Mouse (Mus musculus) myocyte (in vitro differentiated cells): Measurements from ENCODE around the gene Ssh1. TPM values are rescaled to one million over a fixed set of nuclear protein-coding genes. Genes with fewer than 3 reads are reported as not detected.

ENCODE experiments used
- H3K27me3 ChIP-seq: one replicate; pipeline ENCODE4 v1.6.1; 2011; ENCODE audit not compliant: control insufficient read depth, insufficient read depth, insufficient read length
- H3K36me3 ChIP-seq: one replicate; pipeline ENCODE4 v1.6.1; 2011; ENCODE audit not compliant: control insufficient read depth, insufficient read depth
- H3K4me2 ChIP-seq: one replicate; pipeline ENCODE4 v1.6.1; 2011; ENCODE audit warnings: low read depth, control low read depth
- H3K4me3 ChIP-seq: one replicate; pipeline ENCODE4 v1.5.1; 2011; ENCODE audit warnings: mild to moderate bottlenecking, control low read depth, moderate library complexity
- H3K79me2 ChIP-seq: one replicate; pipeline ENCODE4 v1.6.1; 2011; ENCODE audit not compliant: control insufficient read depth, insufficient read depth
- H3ac ChIP-seq: one replicate; pipeline ENCODE4 v1.6.1; 2011; ENCODE audit not compliant: control insufficient read depth, insufficient read length
- CEBPB ChIP-seq: IDR thresholded peaks from 2 replicates; pipeline ENCODE4 v1.6.1; 2011; ENCODE audit warnings: mild to moderate bottlenecking, moderate library complexity; ENCODE audit not compliant: poor library complexity, insufficient read depth, severe bottlenecking
- E2F4 ChIP-seq: IDR thresholded peaks from one replicate; pipeline ENCODE4 v1.6.1; 2011; ENCODE audit warnings: mild to moderate bottlenecking, control low read depth, moderate library complexity; ENCODE audit not compliant: insufficient read depth
- MAX ChIP-seq: IDR thresholded peaks from one replicate; pipeline ENCODE4 v1.6.1; 2011; ENCODE audit warnings: low read depth, mild to moderate bottlenecking, control low read depth
- MYOD1 ChIP-seq, 3 experiments: IDR thresholded peaks; one replicate each; pipeline ENCODE4 v1.6.1; 2011; ENCODE audit warnings: control low read depth in 2 of 3, low read depth in 2 of 3, mild to moderate bottlenecking in 2 of 3, moderate library complexity in 1 of 3; ENCODE audit not compliant: insufficient read length in 2 of 3, control insufficient read depth in 1 of 3
- MYOG ChIP-seq, 3 experiments: IDR thresholded peaks; one replicate each; pipeline ENCODE4 v1.6.1; 2011; ENCODE audit warnings: control low read depth in 2 of 3, low read depth in 2 of 3, mild to moderate bottlenecking in 2 of 3; ENCODE audit not compliant: insufficient read length in 2 of 3, control insufficient read depth in 1 of 3, insufficient read depth in 1 of 3
- POLR2A ChIP-seq: IDR thresholded peaks from one replicate; pipeline ENCODE4 v1.6.1; 2011; ENCODE audit warnings: low read depth, mild to moderate bottlenecking, control low read depth, moderate library complexity; ENCODE audit not compliant: insufficient read length
- POLR2AphosphoS2 ChIP-seq: IDR thresholded peaks from one replicate; pipeline ENCODE4 v1.6.1; 2011; ENCODE audit warnings: low read depth, control low read depth; ENCODE audit not compliant: insufficient read length
- REST ChIP-seq: IDR thresholded peaks from one replicate; pipeline ENCODE4 v1.6.1; 2011; ENCODE audit warnings: mild to moderate bottlenecking, control low read depth, moderate library complexity; ENCODE audit not compliant: insufficient read depth, insufficient read length
- SRF ChIP-seq: IDR thresholded peaks from one replicate; pipeline ENCODE4 v1.6.1; 2011; ENCODE audit warnings: low read depth; ENCODE audit not compliant: control insufficient read depth, insufficient read length
- TCF12 ChIP-seq: IDR thresholded peaks from one replicate; pipeline ENCODE4 v1.6.1; 2011; ENCODE audit warnings: mild to moderate bottlenecking, control low read depth; ENCODE audit not compliant: poor library complexity, insufficient read depth, severe bottlenecking
- TCF3 ChIP-seq: IDR thresholded peaks from one replicate; pipeline ENCODE4 v1.6.1; 2011; ENCODE audit warnings: low read depth, control low read depth; ENCODE audit not compliant: insufficient read length
- USF1 ChIP-seq: IDR thresholded peaks from one replicate; pipeline ENCODE4 v1.6.1; 2011; ENCODE audit warnings: low read depth, mild to moderate bottlenecking, control low read depth, moderate library complexity
- polyA plus RNA-seq: library from polyadenylated mRNA; unstranded; fragments of >200 nt; fragmentation: generic; extraction: Trizol; gene quantifications from one replicate; pipeline ENCODE4 v1.2.1, GENCODE M21; 2012; ENCODE audit warnings: missing spikeins

Gene Ssh1
- polyA plus RNA-seq, 1 experiment: 3.4 TPM

DNA sequence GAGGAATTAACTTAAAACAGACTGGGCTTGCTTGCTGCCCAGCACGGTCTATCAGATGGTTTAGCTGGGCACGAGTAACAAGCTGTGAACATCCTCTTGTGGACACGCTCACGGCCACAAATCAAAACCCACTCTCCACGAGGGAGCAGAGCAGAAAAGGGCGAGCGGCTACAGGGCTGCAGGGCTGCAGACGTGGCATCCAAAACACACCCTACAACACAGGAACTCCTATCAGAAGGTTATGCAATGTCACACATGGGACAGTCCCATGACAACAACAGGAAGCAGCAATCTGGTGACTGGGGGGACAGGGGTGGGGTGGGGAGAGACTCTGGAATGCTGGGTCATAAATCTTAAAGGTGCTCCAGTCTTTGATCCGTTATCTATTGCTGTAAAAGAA, 75.0 kb downstream of the Ssh1 start:
- no peak overlapping the region for H3K4me3 ChIP-seq
- H3ac ChIP-seq: no peak overlapping the region
- no peak overlapping the region for H3K4me2 ChIP-seq
- no peaks in the 10 kb centered on the region for H3K27me3 ChIP-seq
- no peaks in the 10 kb centered on the region for H3K79me2 ChIP-seq
- no peaks in the 10 kb centered on the region for H3K36me3 ChIP-seq
- TF ChIP-seq MYOG (IDR thresholded peaks at IDR 0.05; ENCODE audit: control insufficient read depth in 1 of 3, insufficient read depth in 1 of 3, insufficient read length in 2 of 3, low read depth in 2 of 3) (no peak), USF1 (no peak), MAX (no peak), MYOD1 (IDR thresholded peaks at IDR 0.05; ENCODE audit: control insufficient read depth in 1 of 3, insufficient read length in 2 of 3, low read depth in 2 of 3) (no peak), SRF (no peak), TCF12 (no peak), CEBPB (no peak), REST (no peak), E2F4 (no peak), TCF3 (no peak), POLR2A (no peak), POLR2AphosphoS2 (no peak)

DNA sequence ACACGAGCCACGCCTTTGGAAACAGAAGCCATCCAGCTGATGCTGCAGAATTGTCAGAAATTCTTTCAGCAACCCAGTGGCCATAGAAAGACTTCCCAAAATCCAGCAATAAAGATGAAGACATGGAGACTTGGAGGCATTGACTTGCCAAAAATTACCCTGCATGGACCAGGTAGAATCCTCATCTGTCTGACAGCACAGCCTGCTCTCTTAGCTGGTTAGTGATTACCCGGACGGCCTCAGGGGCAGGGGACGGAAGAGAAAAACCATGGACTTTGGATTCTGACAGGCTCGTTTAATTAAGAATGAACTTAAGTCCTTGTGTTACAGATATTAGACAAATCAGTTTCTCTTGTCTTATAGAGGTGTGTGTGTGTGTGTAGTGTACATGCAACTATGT, 83.0 kb downstream of the Ssh1 start:
- Histone ChIP-seq H3K4me3 (no peak overlapping the region), H3K79me2 (peaks cover 25% of the 10 kb centered on the region), H3K27me3 (no peaks in the 10 kb centered on the region), H3K36me3 (no peaks in the 10 kb centered on the region), H3K4me2 (no peak overlapping the region), H3ac (no peak overlapping the region)
- no peak for TF ChIP-seq E2F4
- no peak for TF ChIP-seq POLR2AphosphoS2
- TF ChIP-seq MAX: no peak
- no peak for TF ChIP-seq CEBPB
- no peak for TF ChIP-seq TCF3
- TF ChIP-seq SRF: no peak

DNA sequence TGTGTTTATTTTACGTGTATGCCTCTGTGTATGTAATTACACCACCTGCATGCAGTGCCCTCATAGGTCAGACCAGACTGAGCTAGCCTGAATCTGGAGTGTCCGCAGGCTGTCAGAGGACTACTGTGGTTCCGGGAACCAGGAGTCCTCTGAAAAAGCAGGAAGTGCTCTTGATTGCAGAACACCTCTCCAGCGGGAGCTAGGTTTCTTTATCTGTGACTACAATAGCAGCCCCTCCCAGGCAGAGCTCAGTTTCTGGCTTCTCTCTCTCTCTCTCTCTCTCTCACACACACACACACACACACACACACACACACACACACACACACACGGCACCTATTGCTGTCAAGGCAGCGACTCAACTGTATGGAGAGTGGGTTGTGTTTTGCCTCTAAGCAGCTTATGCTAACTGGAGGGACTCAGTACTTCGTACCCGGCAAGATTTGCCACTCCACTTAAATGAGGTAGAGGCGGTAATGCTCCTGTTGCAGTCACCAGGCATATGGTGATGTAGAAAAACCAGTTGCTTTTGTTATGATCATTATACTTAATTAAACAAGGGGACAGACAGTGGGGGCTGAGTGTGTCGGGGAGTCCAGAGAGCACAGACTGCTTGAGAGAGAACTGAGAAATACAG, 83.5 kb downstream of the Ssh1 start:
- Histone ChIP-seq H3K36me3 (no peaks in the 10 kb centered on the region), H3K27me3 (no peaks in the 10 kb centered on the region), H3K79me2 (peaks cover 30% of the 10 kb centered on the region), H3ac (no peak overlapping the region), H3K4me2 (no peak overlapping the region), H3K4me3 (no peak overlapping the region)
- no peak for TF ChIP-seq USF1
- TF ChIP-seq REST: no peak
- no peak for TF ChIP-seq MYOG (IDR thresholded peaks at IDR 0.05; ENCODE audit: control insufficient read depth in 1 of 3, insufficient read depth in 1 of 3, insufficient read length in 2 of 3, low read depth in 2 of 3)
- no peak for TF ChIP-seq POLR2AphosphoS2
- TF ChIP-seq TCF3: no peak
- TF ChIP-seq CEBPB: no peak
- TF ChIP-seq TCF12: no peak
- TF ChIP-seq E2F4: no peak
- TF ChIP-seq SRF: no peak
- TF ChIP-seq POLR2A: no peak
- no peak for TF ChIP-seq MAX
- TF ChIP-seq MYOD1 (IDR thresholded peaks at IDR 0.05; ENCODE audit: control insufficient read depth in 1 of 3, insufficient read length in 2 of 3, low read depth in 2 of 3): no peak

DNA sequence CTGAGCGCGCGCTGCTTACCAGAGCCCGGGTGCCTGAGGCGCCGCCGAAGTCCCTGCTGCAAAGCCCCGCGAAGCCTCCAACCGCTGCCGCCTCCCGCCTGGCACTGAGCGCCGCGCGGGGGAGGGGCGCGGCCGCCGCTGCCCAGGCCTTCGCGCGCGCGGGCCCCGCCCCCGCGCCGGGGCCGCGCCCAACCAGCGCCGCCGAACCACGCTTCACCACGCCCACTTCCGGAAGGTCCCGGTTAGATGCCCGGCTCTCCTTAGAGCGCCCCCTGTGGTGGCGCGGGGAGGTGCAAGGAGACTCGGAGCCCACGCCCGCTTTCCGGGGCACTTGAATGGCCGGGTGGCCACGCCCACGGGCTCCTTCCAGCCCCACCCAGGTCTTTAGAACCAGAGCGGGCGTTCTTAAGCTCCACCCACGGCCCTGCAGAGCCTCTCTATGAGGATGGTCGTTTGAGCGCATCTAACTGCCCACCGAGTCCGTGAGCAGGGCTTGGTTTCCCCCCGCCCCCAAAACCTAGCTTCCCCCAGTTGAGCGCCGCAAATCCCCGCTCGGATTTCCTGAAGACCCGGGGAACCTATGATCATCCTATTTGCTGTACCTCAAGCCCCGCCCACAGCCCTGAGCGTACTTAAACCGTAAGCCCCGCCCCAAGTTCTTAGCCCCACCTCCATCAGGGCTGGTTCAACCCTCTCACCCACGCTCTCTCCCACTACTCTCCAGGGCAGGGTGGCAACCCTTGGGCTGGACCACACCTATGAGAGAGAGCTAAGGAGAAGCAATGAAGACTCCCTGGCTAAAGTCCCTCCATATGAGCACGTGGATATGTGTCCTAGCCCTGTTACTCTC, 84.9 kb downstream of the Ssh1 start, which contains the start of gene Coro1c:
TSS of gene Coro1c (minus strand) at position 167 of the 850 bp plus-strand sequence.
- peaks cover 44% of the 10 kb centered on the region for H3K79me2 ChIP-seq
- H3K36me3 ChIP-seq: no peaks in the 10 kb centered on the region

More for the DNA sequence above, 84.9 kb downstream of the Ssh1 start, which contains the start of gene Coro1c:
- no peak for TF ChIP-seq CEBPB
- TF ChIP-seq POLR2A: peak; percentile 77
- TF ChIP-seq SRF: peak; percentile 13
- TF ChIP-seq TCF12: no peak
- TF ChIP-seq E2F4: no peak
- peak; percentile 84 for TF ChIP-seq POLR2AphosphoS2
- TF ChIP-seq REST: no peak
- peak in 1 of 3 experiments; percentile 9 for TF ChIP-seq MYOD1 (IDR thresholded peaks at IDR 0.05; ENCODE audit: control insufficient read depth in 1 of 3, insufficient read length in 2 of 3, low read depth in 2 of 3)
- H3K27me3 ChIP-seq: no peaks in the 10 kb centered on the region
- H3K4me2 ChIP-seq: peak within 1 kb of the TSS; percentile 89
- peak within 1 kb of the TSS; percentile 87 for H3ac ChIP-seq
- H3K4me3 ChIP-seq: peak within 1 kb of the TSS; percentile 32
